Mouse (Mus musculus) ES-Bruce4 (cell line): ENCODE measurements around the gene Slc39a10. TPM values are rescaled to one million over a fixed set of nuclear protein-coding genes. Genes with fewer than 3 reads are reported as not detected.

Experiments
- H3K27ac ChIP-seq: 2 replicates; pipeline ENCODE4 v1.5.1; 2012; ENCODE audit warnings: low read length, inconsistent platforms; ENCODE audit not compliant: insufficient read depth
- H3K27me3 ChIP-seq: 2 replicates; pipeline ENCODE4 v1.6.1; 2012; ENCODE audit warnings: mild to moderate bottlenecking, low read length, inconsistent platforms; ENCODE audit not compliant: control insufficient read depth, poor library complexity, insufficient read depth, severe bottlenecking
- H3K36me3 ChIP-seq: 2 replicates; pipeline ENCODE4 v1.6.1; 2012; ENCODE audit warnings: inconsistent platforms, mild to moderate bottlenecking, low read length, moderate library complexity; ENCODE audit not compliant: control insufficient read depth, poor library complexity, insufficient read depth, severe bottlenecking
- H3K4me1 ChIP-seq: one replicate; pipeline ENCODE4 v1.8.1; 2011; ENCODE audit warnings: low read length; ENCODE audit not compliant: control insufficient read depth, insufficient read depth
- H3K4me3 ChIP-seq: 2 replicates; pipeline ENCODE4 v1.5.1; 2011; ENCODE audit warnings: low read depth, mild to moderate bottlenecking, low read length
- H3K9ac ChIP-seq: 2 replicates; pipeline ENCODE4 v1.6.1; 2012; ENCODE audit warnings: low read depth, mild to moderate bottlenecking, inconsistent platforms; ENCODE audit not compliant: poor library complexity, severe bottlenecking
- H3K9me3 ChIP-seq: replicated peaks from 2 replicates; pipeline ENCODE4 v1.6.1; 2012; ENCODE audit warnings: mild to moderate bottlenecking, low read length, inconsistent platforms; ENCODE audit not compliant: control insufficient read depth, poor library complexity, insufficient read depth, severe bottlenecking
- CTCF ChIP-seq: IDR thresholded peaks from one replicate; pipeline ENCODE4 v1.8.1; 2011; ENCODE audit warnings: low read depth, low read length
- EP300 ChIP-seq: IDR thresholded peaks from 2 replicates; pipeline ENCODE4 v1.6.1; 2011; ENCODE audit warnings: low read depth, low read length; ENCODE audit not compliant: insufficient read depth
- POLR2A ChIP-seq: IDR thresholded peaks from one replicate; pipeline ENCODE4 v1.8.1; 2011; ENCODE audit warnings: low read length; ENCODE audit not compliant: insufficient read depth
- polyA plus RNA-seq: library from polyadenylated mRNA; stranded (reverse); fragments of >200 nt; gene quantifications from 2 replicates; pipeline ENCODE4 v1.2.4, GENCODE M21; 2011; ENCODE audit warnings: low read depth; ENCODE audit not compliant: missing spikeins, insufficient read depth, insufficient read length

Gene Slc39a10
- polyA plus RNA-seq, result 62.9 and 65.6 TPM in 2 replicates

- TF ChIP-seq POLR2A (no peak), EP300 (no peak), CTCF (no peak)
- H3K27me3 ChIP-seq, result no peaks in the 10 kb centered on the region
- no peak within 1 kb of the TSS for H3K27ac ChIP-seq
- H3K36me3 ChIP-seq, result no peaks in the 10 kb centered on the region
- H3K4me3 ChIP-seq, result no peak within 1 kb of the TSS
- H3K9me3 ChIP-seq, result no peaks in the 10 kb centered on the region
- no peak within 1 kb of the TSS for H3K9ac ChIP-seq
- H3K4me1 ChIP-seq, result no peaks in the 10 kb centered on the region
Measured at GRCm38 (mm10) chr1:46892752-46893151, at the start of gene Slc39a10. TSS of gene Slc39a10 (minus strand) at chr1:46892852.

DNA sequence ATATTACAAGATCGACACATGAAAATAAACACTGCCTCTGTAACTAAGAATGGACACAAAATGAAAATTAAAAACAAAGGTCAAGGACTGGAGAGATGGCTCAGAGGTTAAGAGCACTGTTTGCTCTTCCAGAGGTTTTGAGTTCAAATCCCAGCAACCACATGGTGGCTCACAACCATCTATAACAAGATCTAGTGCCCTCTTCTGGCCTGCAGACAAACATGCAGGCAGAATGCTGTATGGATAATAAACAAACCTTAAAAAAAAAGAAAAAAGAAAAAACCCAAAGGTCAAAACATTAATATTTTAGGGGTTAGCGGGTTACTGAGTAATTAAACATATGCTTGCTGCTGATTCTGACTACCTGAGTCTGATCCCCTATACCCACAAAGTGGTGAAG, 46.6 kb upstream of the Slc39a10 start:
- no peak for TF ChIP-seq EP300
- TF ChIP-seq CTCF, result no peak
- H3K36me3 ChIP-seq, result no peaks in the 10 kb centered on the region

GRCm38 (mm10) chr1:46937641-46938040, 45.0 kb upstream of the Slc39a10 start:
- no peaks in the 10 kb centered on the region for H3K4me1 ChIP-seq
- no peak overlapping the region for H3K27ac ChIP-seq
- no peak for TF ChIP-seq EP300
- TF ChIP-seq POLR2A, result no peak
- TF ChIP-seq CTCF, result no peak
- no peaks in the 10 kb centered on the region for H3K36me3 ChIP-seq
- peaks cover 13% of the 10 kb centered on the region for H3K9me3 ChIP-seq
- no peak overlapping the region for H3K4me3 ChIP-seq
- H3K9ac ChIP-seq, result no peak overlapping the region
- no peaks in the 10 kb centered on the region for H3K27me3 ChIP-seq

More for the DNA sequence above, 46.6 kb upstream of the Slc39a10 start:
- Histone ChIP-seq H3K9ac (no peak overlapping the region), H3K27ac (no peak overlapping the region), H3K4me3 (no peak overlapping the region), H3K4me1 (no peaks in the 10 kb centered on the region), H3K9me3 (peaks cover 13% of the 10 kb centered on the region), H3K27me3 (no peaks in the 10 kb centered on the region)

DNA sequence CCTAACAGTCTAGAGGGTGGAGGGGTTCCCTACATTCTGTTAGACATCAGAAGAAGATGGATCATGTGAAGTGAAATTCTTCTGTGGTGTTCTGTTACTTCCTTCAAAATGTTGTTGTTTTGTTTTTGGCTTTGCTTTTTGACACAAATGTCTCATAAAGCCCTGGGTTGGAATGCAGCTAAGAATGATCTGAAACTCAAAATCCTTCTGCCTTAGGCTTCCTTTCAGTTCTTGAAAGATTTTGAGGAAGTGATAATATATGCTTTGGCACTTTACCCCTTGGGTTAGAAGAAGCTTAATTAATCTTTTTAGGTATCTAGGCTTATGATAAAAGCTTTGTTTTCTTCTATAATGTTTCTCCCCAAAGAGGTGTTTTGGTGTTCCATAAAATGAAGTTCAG, 34.5 kb upstream of the Slc39a10 start:
- no peaks in the 10 kb centered on the region for H3K27me3 ChIP-seq
- H3K9ac ChIP-seq, result no peak overlapping the region
- TF ChIP-seq EP300 (no peak), POLR2A (no peak), CTCF (no peak)
- no peaks in the 10 kb centered on the region for H3K9me3 ChIP-seq
- H3K4me1 ChIP-seq, result peaks cover 1% of the 10 kb centered on the region
- H3K4me3 ChIP-seq, result no peak overlapping the region
- H3K27ac ChIP-seq, result no peak overlapping the region
- H3K36me3 ChIP-seq, result no peaks in the 10 kb centered on the region

DNA sequence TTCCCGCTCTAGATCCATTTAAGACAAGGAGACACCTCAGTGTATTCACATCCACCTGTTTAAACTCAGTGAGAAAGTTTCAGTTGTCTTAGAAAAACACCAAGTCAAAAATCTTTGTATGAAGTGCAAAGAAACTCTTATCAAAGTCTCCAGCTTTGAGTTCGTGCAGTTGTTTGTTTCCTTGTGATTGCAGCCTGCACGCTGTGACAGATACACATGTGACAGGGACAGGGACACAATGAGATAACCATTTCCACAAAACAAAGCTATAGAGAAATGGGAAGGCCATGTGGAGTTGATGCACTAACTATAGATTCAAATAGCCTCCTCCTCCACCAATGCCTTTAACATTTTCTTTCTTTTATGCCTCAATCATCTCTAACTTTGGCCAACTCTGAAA, 33.6 kb upstream of the Slc39a10 start:
- H3K4me3 ChIP-seq, result no peak overlapping the region
- H3K9ac ChIP-seq, result no peak overlapping the region
- H3K4me1 ChIP-seq, result peaks cover 1% of the 10 kb centered on the region
- H3K27me3 ChIP-seq, result no peaks in the 10 kb centered on the region
- TF ChIP-seq CTCF (no peak), EP300 (no peak)
- H3K9me3 ChIP-seq, result no peaks in the 10 kb centered on the region
- no peak overlapping the region for H3K27ac ChIP-seq
- H3K36me3 ChIP-seq, result no peaks in the 10 kb centered on the region

GRCm38 (mm10) chr1:46924992-46925391, 32.3 kb upstream of the Slc39a10 start:
- Histone ChIP-seq H3K27ac (no peak overlapping the region), H3K36me3 (no peaks in the 10 kb centered on the region), H3K4me3 (no peak overlapping the region), H3K9me3 (no peaks in the 10 kb centered on the region), H3K4me1 (peaks cover 1% of the 10 kb centered on the region), H3K9ac (no peak overlapping the region), H3K27me3 (no peaks in the 10 kb centered on the region)
- TF ChIP-seq EP300 (no peak), POLR2A (no peak), CTCF (no peak)
